Mouse (Mus musculus): ENCODE results near the gene Gk. TPM values are rescaled to one million over a fixed set of nuclear protein-coding genes. Genes with fewer than 3 reads are reported as not detected.

The Gk gene
- total RNA-seq, 2 experiments from 2014 or later, result 25.5 to 32.0 TPM

Other genes with a start within 250 kb of the Gk start
- 10 to 100 TPM; 17.1 to 22.1 TPM for gene Tab3, start 202.8 kb downstream of the Gk start, total RNA-seq (2021)
- under 1 TPM; 0.16 to 0.20 TPM for gene 5430427O19Rik, start 93.5 kb upstream of the Gk start, total RNA-seq (2021)

Measured in layer of hippocampus, postnatal 25 days (tissue).